Comparison of ENCODE assay signal across 28 mouse cellular contexts in the genomic region with DNA sequence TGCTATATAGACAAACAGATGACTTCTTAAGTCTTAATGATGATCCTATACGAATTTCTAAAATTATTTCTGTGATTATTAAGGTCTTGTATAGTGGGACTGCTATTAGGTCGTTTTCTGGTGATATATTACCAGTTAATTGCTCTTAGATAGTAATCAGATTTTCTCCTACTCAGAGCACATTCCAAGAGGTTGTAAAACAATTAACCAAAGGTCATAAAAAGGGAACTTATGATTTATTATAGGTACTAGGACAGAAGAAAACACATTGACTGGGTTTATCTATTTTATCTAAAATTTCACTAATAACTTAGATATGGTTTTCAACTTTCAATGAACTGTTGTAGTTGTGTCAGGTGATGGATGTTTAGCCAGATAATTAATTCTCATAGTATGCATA.
"Had no signal": no experiment of that assay in that cellular context is flagged by ENCODE, and none has a peak within 500 bp of the region (broad histone marks: within the 10 kb centered on the region; RNA-seq: fewer than 3 reads in every experiment).

No protein-coding gene starts in this region.

- ATAC-seq: forebrain, embryonic 13.5 days; forebrain, embryonic 14.5 days; forebrain, embryonic 15.5 days; forebrain, embryonic 16.5 days; forebrain, postnatal 0 days had no signal

- DNase-seq: cerebellum, adult 2 months; cerebellum, adult 8-10 months; cerebellum, adult 9-10 months; cerebellum, adult 9-11 months; cerebellum, postnatal 10 days; cerebellum, postnatal 14 days; cerebellum, postnatal 25 days; cerebellum, postnatal 36 days; embryo, embryonic 11 days; forebrain, postnatal 0 days; gastrocnemius, adult 2 months; gastrocnemius, postnatal 10 days; gastrocnemius, postnatal 14 days; gastrocnemius, postnatal 25 days; gastrocnemius, postnatal 36 days; heart, adult 11 months; heart, adult 18-20 months; heart, adult 2 months had no signal

- H3K36me3 ChIP-seq: embryonic facial prominence, embryonic 10.5 days; embryonic facial prominence, embryonic 12.5 days; embryonic facial prominence, embryonic 13.5 days; embryonic facial prominence, embryonic 15.5 days; forebrain, embryonic 10.5 days; forebrain, embryonic 15.5 days had no signal

- H3K27me3 ChIP-seq: embryonic facial prominence, embryonic 12.5 days; embryonic facial prominence, embryonic 13.5 days; embryonic facial prominence, embryonic 15.5 days; forebrain, embryonic 13.5 days; forebrain, embryonic 15.5 days had no signal

- H3K4me2 ChIP-seq: embryonic facial prominence, embryonic 12.5 days; embryonic facial prominence, embryonic 13.5 days; embryonic facial prominence, embryonic 15.5 days; forebrain, embryonic 13.5 days; forebrain, embryonic 15.5 days had no signal

- H3K4me3 ChIP-seq: embryonic facial prominence, embryonic 10.5 days; embryonic facial prominence, embryonic 12.5 days; embryonic facial prominence, embryonic 13.5 days; embryonic facial prominence, embryonic 15.5 days; erythroblast, embryonic 14.5 days; forebrain, embryonic 10.5 days; forebrain, embryonic 13.5 days; forebrain, embryonic 15.5 days; gastrocnemius, adult 2 months; heart, adult 2 months had no signal

- H3K9ac ChIP-seq: embryonic facial prominence, embryonic 12.5 days; embryonic facial prominence, embryonic 13.5 days; embryonic facial prominence, embryonic 15.5 days; forebrain, embryonic 13.5 days; forebrain, embryonic 15.5 days; forebrain, postnatal 0 days had no signal

- H3K4me1 ChIP-seq: embryonic facial prominence, embryonic 10.5 days; embryonic facial prominence, embryonic 12.5 days; embryonic facial prominence, embryonic 13.5 days; embryonic facial prominence, embryonic 15.5 days; forebrain, embryonic 10.5 days; forebrain, embryonic 13.5 days; forebrain, embryonic 15.5 days had no signal

- H3K27ac ChIP-seq: embryonic facial prominence, embryonic 10.5 days; embryonic facial prominence, embryonic 12.5 days; embryonic facial prominence, embryonic 13.5 days; embryonic facial prominence, embryonic 15.5 days; forebrain, embryonic 10.5 days; forebrain, embryonic 13.5 days; forebrain, embryonic 15.5 days; gastrocnemius, adult 2 months; heart, adult 2 months had no signal

- H3K9me3 ChIP-seq: embryonic facial prominence, embryonic 10.5 days; embryonic facial prominence, embryonic 12.5 days; embryonic facial prominence, embryonic 13.5 days; embryonic facial prominence, embryonic 15.5 days; forebrain, embryonic 10.5 days; forebrain, embryonic 13.5 days; forebrain, embryonic 15.5 days had no signal
